Mouse (Mus musculus) frontal cortex, postnatal 10 days (tissue): Measurements from ENCODE around the gene Pck2.

Experiments
- DNase-seq, 2 experiments: peaks; one replicate each; pipeline ENCODE4 v3.0.0; 2022; ENCODE audit warnings: low spot score in 2 of 2, mixed read lengths in 1 of 2

The Pck2 gene

GRCm38 (mm10) chr14:55598521-55599390 lies 58.7 kb downstream of the Pck2 start:
- DNase-seq, result no peak
